Mouse (Mus musculus): ENCODE results near the gene Cyp2d22.

DNA sequence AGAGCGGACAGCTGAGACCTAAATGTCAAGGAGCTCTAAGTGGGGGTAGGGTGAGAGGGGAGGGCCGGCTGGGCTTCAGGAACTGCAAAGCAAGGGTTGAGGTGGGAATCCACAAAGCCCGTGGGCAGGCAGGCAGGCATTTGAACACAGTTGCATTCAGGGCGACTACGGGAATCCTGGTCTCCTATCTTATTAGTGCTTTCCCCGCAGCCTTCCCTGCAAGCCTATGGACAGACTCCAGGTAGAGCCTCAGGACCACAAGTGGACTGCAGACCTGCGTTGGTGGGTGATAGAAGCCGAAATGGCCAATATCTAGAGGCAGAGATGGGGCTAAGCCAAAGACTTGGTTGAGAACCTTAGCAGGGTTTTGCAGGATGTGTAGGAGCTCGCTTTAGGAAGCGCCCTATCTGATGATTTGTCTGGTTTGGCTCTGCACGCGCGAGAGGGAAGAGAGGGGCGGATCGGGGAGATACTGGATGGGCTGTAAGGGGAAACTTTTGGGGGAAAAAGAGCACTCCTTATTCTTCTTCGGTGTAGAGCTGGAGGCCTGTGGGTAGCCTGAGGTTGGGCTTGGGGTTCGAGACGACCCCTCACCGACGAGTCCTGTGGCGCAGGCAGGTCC lies 39.5 kb downstream of the Cyp2d22 start:
- TF ChIP-seq POLR2A (IDR thresholded peaks at IDR 0.05; ENCODE audit: borderline replicate concordance, control insufficient read depth, low read depth, low read length) (no peak), CTCF (IDR thresholded peaks at IDR 0.05; ENCODE audit: control insufficient read depth, insufficient read depth, low read length) (no peak)

Data from bone marrow, adult 2 months (tissue).